Mouse (Mus musculus) heart, embryonic 15.5 days (tissue): ENCODE measurements at regions not wholly inside any gene's neighbourhood (a gene's known extent, or its start where the extent isn't known, plus 50 kb on each side); places are given as distances from the start of the nearest gene placed in this dataset.

ENCODE experiments used
- ATAC-seq: fragments of 200-750 bp; cut with Nextera tagmentation; replicated peaks from 2 replicates; pipeline ENCODE4 v1.8.0; 2017; ENCODE audit warnings: low read depth, moderate TSS enrichment; ENCODE audit not compliant: insufficient number of reproducible peaks, insufficient read depth, low FRiP score
- H3K27ac ChIP-seq: fragments of 300-500 bp; sonication (generic); 2 replicates; pipeline ENCODE4 v1.5.1; 2015; ENCODE audit warnings: mild to moderate bottlenecking, inconsistent platforms
- H3K27me3 ChIP-seq: fragments of 300-500 bp; sonication (generic); 2 replicates; pipeline ENCODE4 v1.6.1; 2015; ENCODE audit warnings: inconsistent platforms
- H3K36me3 ChIP-seq: fragments of 300-500 bp; sonication (generic); 2 replicates; pipeline ENCODE4 v1.6.1; 2015; ENCODE audit warnings: mild to moderate bottlenecking, inconsistent platforms
- H3K4me1 ChIP-seq: fragments of 300-500 bp; sonication (generic); replicated peaks from 2 replicates; pipeline ENCODE4 v1.6.1; 2015; ENCODE audit warnings: inconsistent platforms
- H3K4me2 ChIP-seq: fragments of 300-500 bp; sonication (generic); 2 replicates; pipeline ENCODE4 v1.6.1; 2015; ENCODE audit warnings: inconsistent platforms, mild to moderate bottlenecking, moderate library complexity
- H3K4me3 ChIP-seq: fragments of 300-500 bp; sonication (generic); 2 replicates; pipeline ENCODE4 v1.5.1; 2015; ENCODE audit warnings: mild to moderate bottlenecking, inconsistent platforms
- H3K9ac ChIP-seq: fragments of 300-500 bp; sonication (generic); 2 replicates; pipeline ENCODE4 v1.6.1; 2015; ENCODE audit warnings: mild to moderate bottlenecking, inconsistent platforms
- H3K9me3 ChIP-seq: fragments of 300-500 bp; sonication (generic); replicated peaks from 2 replicates; pipeline ENCODE4 v1.6.1; 2016; ENCODE audit warnings: inconsistent platforms
- WGBS: fragments of 180-500 bp; shearing (Covaris S2); methylation state at CpG from one replicate; pipeline ENCODE4 v1.1.7; 2015; ENCODE audit warnings: mixed read lengths; 5-methylcytosine and 5-hydroxymethylcytosine counted together

- H3K4me3 ChIP-seq = no peak overlapping the region
- H3K27me3 ChIP-seq = no peaks in the 10 kb centered on the region
- WGBS = 79% methylated on average over 6 of the region's 6 CpGs
- H3K36me3 ChIP-seq = no peaks in the 10 kb centered on the region
- ATAC-seq = no peak
- H3K9me3 ChIP-seq = no peaks in the 10 kb centered on the region
- H3K9ac ChIP-seq = no peak overlapping the region
- no peak overlapping the region for H3K27ac ChIP-seq
- no peak overlapping the region for H3K4me2 ChIP-seq
- no peaks in the 10 kb centered on the region for H3K4me1 ChIP-seq
These were observed 356.0 kb upstream of the Tmem161b start for GRCm38 (mm10) chr13:83865932-83866685.

GRCm38 (mm10) chr13:83867211-83867610, 354.9 kb upstream of the Tmem161b start:
- Histone ChIP-seq H3K4me3 (no peak overlapping the region), H3K27me3 (no peaks in the 10 kb centered on the region), H3K36me3 (no peaks in the 10 kb centered on the region), H3K4me1 (no peaks in the 10 kb centered on the region), H3K27ac (no peak overlapping the region), H3K9ac (no peak overlapping the region), H3K9me3 (no peaks in the 10 kb centered on the region), H3K4me2 (no peak overlapping the region)
- 63% methylated on average over 1 of the region's 1 CpGs for WGBS
- no peak for ATAC-seq

- Histone ChIP-seq H3K27ac (no peak overlapping the region), H3K36me3 (no peaks in the 10 kb centered on the region), H3K27me3 (no peaks in the 10 kb centered on the region), H3K4me2 (no peak overlapping the region), H3K9ac (no peak overlapping the region), H3K9me3 (no peaks in the 10 kb centered on the region), H3K4me3 (no peak overlapping the region), H3K4me1 (no peaks in the 10 kb centered on the region)
- WGBS = 91% methylated on average over 4 of the region's 4 CpGs
- ATAC-seq = no peak
These were observed 354.1 kb upstream of the Tmem161b start for GRCm38 (mm10) chr13:83867831-83868473.

GRCm38 (mm10) chr13:83868922-83869321, 353.2 kb upstream of the Tmem161b start:
- no peaks in the 10 kb centered on the region for H3K4me1 ChIP-seq
- no peak for ATAC-seq
- H3K27ac ChIP-seq = no peak overlapping the region
- 60% methylated on average over 4 of the region's 4 CpGs for WGBS
- no peak overlapping the region for H3K4me2 ChIP-seq
- H3K4me3 ChIP-seq = no peak overlapping the region
- no peaks in the 10 kb centered on the region for H3K27me3 ChIP-seq
- H3K9ac ChIP-seq = no peak overlapping the region
- H3K36me3 ChIP-seq = no peaks in the 10 kb centered on the region
- H3K9me3 ChIP-seq = no peaks in the 10 kb centered on the region

GRCm38 (mm10) chr13:83872143-83872819, 349.8 kb upstream of the Tmem161b start:
- no peak overlapping the region for H3K27ac ChIP-seq
- no peaks in the 10 kb centered on the region for H3K9me3 ChIP-seq
- WGBS = 64% methylated on average over 3 of the region's 3 CpGs
- no peaks in the 10 kb centered on the region for H3K36me3 ChIP-seq
- no peaks in the 10 kb centered on the region for H3K27me3 ChIP-seq
- H3K9ac ChIP-seq = no peak overlapping the region
- H3K4me3 ChIP-seq = no peak overlapping the region
- no peaks in the 10 kb centered on the region for H3K4me1 ChIP-seq
- ATAC-seq = no peak
- H3K4me2 ChIP-seq = no peak overlapping the region

GRCm38 (mm10) chr13:83872887-83873286, 349.2 kb upstream of the Tmem161b start:
- Histone ChIP-seq H3K4me1 (no peaks in the 10 kb centered on the region), H3K36me3 (no peaks in the 10 kb centered on the region), H3K27ac (no peak overlapping the region), H3K27me3 (no peaks in the 10 kb centered on the region), H3K9me3 (no peaks in the 10 kb centered on the region), H3K4me2 (no peak overlapping the region), H3K9ac (no peak overlapping the region), H3K4me3 (no peak overlapping the region)
- ATAC-seq = no peak
- 40% methylated on average over 5 of the region's 5 CpGs for WGBS

- no peak for ATAC-seq
- H3K4me1 ChIP-seq = no peaks in the 10 kb centered on the region
- no peaks in the 10 kb centered on the region for H3K36me3 ChIP-seq
- WGBS = 68% methylated on average over 2 of the region's 2 CpGs
- no peak overlapping the region for H3K9ac ChIP-seq
- H3K4me2 ChIP-seq = no peak overlapping the region
- no peaks in the 10 kb centered on the region for H3K27me3 ChIP-seq
- H3K27ac ChIP-seq = no peak overlapping the region
- no peaks in the 10 kb centered on the region for H3K9me3 ChIP-seq
- no peak overlapping the region for H3K4me3 ChIP-seq
These were observed 342.5 kb upstream of the Tmem161b start for GRCm38 (mm10) chr13:83879561-83879960.

- 47% methylated on average over 2 of the region's 2 CpGs for WGBS
- Histone ChIP-seq H3K36me3 (no peaks in the 10 kb centered on the region), H3K9me3 (no peaks in the 10 kb centered on the region), H3K9ac (no peak overlapping the region), H3K4me2 (no peak overlapping the region), H3K27ac (no peak overlapping the region), H3K4me1 (no peaks in the 10 kb centered on the region), H3K27me3 (no peaks in the 10 kb centered on the region), H3K4me3 (no peak overlapping the region)
- no peak for ATAC-seq
These were observed 341.8 kb upstream of the Tmem161b start for GRCm38 (mm10) chr13:83880305-83880704.

GRCm38 (mm10) chr13:83880772-83881171, 341.3 kb upstream of the Tmem161b start:
- Histone ChIP-seq H3K4me2 (no peak overlapping the region), H3K36me3 (no peaks in the 10 kb centered on the region), H3K27me3 (no peaks in the 10 kb centered on the region), H3K9me3 (no peaks in the 10 kb centered on the region), H3K27ac (no peak overlapping the region), H3K9ac (no peak overlapping the region), H3K4me1 (no peaks in the 10 kb centered on the region), H3K4me3 (no peak overlapping the region)
- 78% methylated on average over 2 of the region's 2 CpGs for WGBS
- ATAC-seq = no peak

- no peak overlapping the region for H3K4me2 ChIP-seq
- H3K27me3 ChIP-seq = no peaks in the 10 kb centered on the region
- no peaks in the 10 kb centered on the region for H3K9me3 ChIP-seq
- 68% methylated on average over 1 of the region's 1 CpGs for WGBS
- no peak overlapping the region for H3K27ac ChIP-seq
- H3K36me3 ChIP-seq = no peaks in the 10 kb centered on the region
- H3K9ac ChIP-seq = no peak overlapping the region
- H3K4me3 ChIP-seq = no peak overlapping the region
- no peaks in the 10 kb centered on the region for H3K4me1 ChIP-seq
- ATAC-seq = no peak
These were observed 339.3 kb upstream of the Tmem161b start for GRCm38 (mm10) chr13:83882839-83883238.

GRCm38 (mm10) chr13:83883821-83884220, 338.3 kb upstream of the Tmem161b start:
- no peak overlapping the region for H3K9ac ChIP-seq
- H3K4me1 ChIP-seq = no peaks in the 10 kb centered on the region
- no peak overlapping the region for H3K27ac ChIP-seq
- H3K4me2 ChIP-seq = no peak overlapping the region
- no peak for ATAC-seq
- 80% methylated on average over 4 of the region's 4 CpGs for WGBS
- H3K9me3 ChIP-seq = no peaks in the 10 kb centered on the region
- H3K36me3 ChIP-seq = no peaks in the 10 kb centered on the region
- no peak overlapping the region for H3K4me3 ChIP-seq
- H3K27me3 ChIP-seq = no peaks in the 10 kb centered on the region
